Mouse (Mus musculus): ENCODE measurements around the gene Ror1. TPM values are rescaled to one million over a fixed set of nuclear protein-coding genes. Genes with fewer than 3 reads are reported as not detected.

Gene Ror1
- 0.31 TPM for polyA plus RNA-seq (2014; fragmentation: Illumina TruSeq; extraction: RNeasy Lipid Tissue Mini Kit (QIAGEN cat#74804); ENCODE audit: low read depth, low replicate concordance)

GRCm38 (mm10) chr4:100095685-100096595 lies at the start of gene Ror1:
Gene Ror1, plus strand, starts transcription at chr4:100095791.

DNA sequence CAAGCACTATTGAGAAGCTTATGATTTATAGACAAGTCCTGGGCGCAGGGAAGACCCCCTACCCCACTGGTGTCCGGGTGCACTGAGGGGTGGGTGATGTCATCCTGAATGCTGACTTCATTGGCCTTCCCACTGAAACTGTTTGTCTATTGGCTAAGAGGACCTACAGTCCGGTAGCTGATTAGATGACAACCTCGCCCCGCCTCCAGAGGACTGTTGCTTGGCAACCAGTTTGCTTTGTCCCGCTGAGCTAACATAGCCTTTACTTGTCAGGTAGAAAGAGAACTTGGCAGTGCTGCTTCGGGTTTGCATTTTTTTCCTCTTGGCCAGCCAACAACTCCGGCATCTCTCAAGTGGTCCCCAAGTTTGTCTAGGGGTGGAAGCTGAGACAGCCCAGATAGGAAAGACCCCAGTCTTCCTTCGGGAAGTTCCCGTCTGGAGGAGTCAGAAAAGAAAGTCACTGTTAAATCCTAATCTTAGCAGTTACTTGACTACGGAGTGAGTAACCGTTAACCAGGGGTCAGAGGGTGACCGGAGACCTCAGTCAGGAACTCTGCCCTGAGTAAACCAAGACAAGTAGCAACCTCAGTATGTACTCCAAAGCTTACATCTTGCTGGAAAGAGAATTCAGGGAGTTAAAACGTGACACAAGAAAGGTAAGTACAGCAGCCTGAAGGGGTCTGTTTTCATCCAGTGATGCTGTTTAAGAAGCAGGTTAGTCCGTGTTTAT lies 383.2 kb downstream of the Ror1 start, which contains the start of gene Ube2u:
TSS of gene Ube2u (plus strand) at position 258 of the 730 bp plus-strand sequence.

Other genes starting within 250 kb of the Ror1 start
- gene Pgm1, start 166.4 kb upstream of the Ror1 start, polyA plus RNA-seq (2014; fragmentation: Illumina TruSeq; extraction: RNeasy Lipid Tissue Mini Kit (QIAGEN cat#74804); ENCODE audit: low read depth, low replicate concordance) = 4.3 TPM
- 237 TPM for gene Itgb3bp, start 166.0 kb upstream of the Ror1 start, polyA plus RNA-seq (2014; fragmentation: Illumina TruSeq; extraction: RNeasy Lipid Tissue Mini Kit (QIAGEN cat#74804); ENCODE audit: low read depth, low replicate concordance)